Mouse (Mus musculus) G1E (cell line): ENCODE measurements around the gene Ifitm2.

Experiments
- CTCF ChIP-seq: IDR thresholded peaks from 2 replicates; pipeline ENCODE4 v1.5.1; 2012; ENCODE audit warnings: low read depth, low read length, inconsistent platforms, mixed read lengths
- GATA1 ChIP-seq: IDR thresholded peaks from 2 replicates; pipeline ENCODE4 v1.6.1; 2012; ENCODE audit warnings: borderline replicate concordance, low read length, inconsistent platforms, mixed read lengths
- GATA2 ChIP-seq: IDR thresholded peaks from 2 replicates; pipeline ENCODE4 v1.6.1; 2012; ENCODE audit warnings: low read depth, low read length, inconsistent platforms, borderline replicate concordance
- POLR2AphosphoS5 ChIP-seq: IDR thresholded peaks from 2 replicates; pipeline ENCODE4 v1.6.1; 2012; ENCODE audit warnings: low read depth, low read length, inconsistent platforms; ENCODE audit not compliant: insufficient replicate concordance
- TAL1 ChIP-seq: conservative IDR thresholded peaks from 2 replicates; pipeline ENCODE4 v1.6.1; 2012; ENCODE audit warnings: low read depth, low read length, inconsistent platforms, mixed read lengths

DNA sequence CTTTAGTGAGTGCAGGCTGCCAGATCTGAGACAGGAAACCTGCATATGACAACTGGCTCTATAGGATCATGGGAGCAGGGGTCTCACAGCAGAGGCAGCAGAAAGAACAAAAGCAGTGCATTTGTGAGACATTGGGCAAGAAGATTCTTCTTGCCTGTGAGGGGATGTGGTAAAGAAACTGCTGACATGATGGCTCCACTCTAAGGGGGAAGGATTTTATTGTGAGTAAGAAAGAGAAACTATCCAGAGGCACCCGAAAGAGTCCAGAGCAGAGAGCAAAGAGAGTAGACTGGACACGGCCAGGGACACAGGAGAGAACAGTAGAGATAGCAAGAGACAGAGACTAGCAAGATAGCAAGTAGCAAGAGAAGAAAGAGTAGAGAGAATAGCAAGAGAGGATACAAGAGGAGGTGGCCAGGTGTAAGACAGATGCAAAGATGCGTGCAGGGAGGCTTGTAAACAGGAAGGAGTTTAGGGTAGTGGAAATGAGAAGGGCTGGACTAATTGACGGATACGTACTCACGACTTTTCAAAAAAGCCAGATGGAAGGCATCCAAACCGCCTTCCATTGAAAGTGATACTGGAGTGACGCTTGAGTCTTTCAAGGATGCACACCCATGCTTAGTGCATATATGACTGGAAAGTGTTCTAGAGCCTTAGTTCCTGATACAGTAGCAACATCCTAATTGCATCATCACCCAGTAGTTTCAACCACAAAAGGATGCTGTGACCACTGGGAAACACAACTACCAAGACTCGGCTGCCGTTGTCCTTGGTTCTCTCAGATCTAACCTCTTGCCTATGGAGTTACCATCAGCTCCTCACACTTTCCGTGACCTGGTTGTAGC, 43.3 kb upstream of the Ifitm2 start:
- no peak for TF ChIP-seq CTCF
- TF ChIP-seq GATA1 = no peak
- TF ChIP-seq TAL1 = no peak
- TF ChIP-seq POLR2AphosphoS5 = no peak
- no peak for TF ChIP-seq GATA2
